Comparison of ENCODE assay signal across 13 mouse cellular contexts in the genomic region with DNA sequence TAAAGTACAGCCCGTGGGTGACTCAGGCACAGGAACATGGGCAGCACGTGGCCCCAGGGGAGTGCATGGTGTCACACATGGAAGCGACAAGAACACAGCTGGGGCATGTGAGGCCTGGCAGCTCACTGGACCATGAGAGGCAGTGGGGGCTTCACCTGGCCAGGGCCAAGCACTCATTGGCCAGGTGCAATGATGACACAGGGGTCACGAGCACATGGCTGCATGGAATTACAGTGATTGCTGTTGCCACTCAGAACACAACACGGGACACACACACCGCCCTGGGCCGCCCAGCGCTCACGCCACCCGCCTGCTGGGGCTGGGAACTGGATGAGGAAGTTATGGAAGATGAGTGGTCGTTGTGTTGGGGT. TPM values are rescaled to one million over a fixed set of nuclear protein-coding genes. Genes with fewer than 3 reads are reported as not detected.
DNase-seq lines count a peak whose midpoint lies in the region; ATAC-seq lines count a peak whose summit lies in the region.
"Had no signal": no experiment of that assay in that cellular context is flagged by ENCODE, and none has a peak within 500 bp of the region (broad histone marks: within the 10 kb centered on the region; RNA-seq: fewer than 3 reads in every experiment).

No protein-coding gene starts in this region.

- DNase-seq in heart, adult 9 months (ENCODE audit: low spot score in 2 of 2), result no peak
- no peak for DNase-seq in lung, postnatal 36 days
- DNase-seq in R1 (ENCODE audit: low read depth, low spot score), result peak; percentile 48
- DNase-seq in gastrocnemius, adult 18-20 months (ENCODE audit: low spot score), result no peak
- no peak for DNase-seq in left cerebral cortex, adult 18-20 months (ENCODE audit: low spot score in 2 of 2)
- DNase-seq: cerebellum, adult 11-12 months; gastrocnemius, adult 2 months had no signal

- peaks cover 23% of the 10 kb centered on the region for H3K4me1 ChIP-seq in heart, embryonic 16.5 days (ENCODE audit: control insufficient read depth, insufficient read depth, low read length)
- peaks cover 20% of the 10 kb centered on the region for H3K4me1 ChIP-seq in lung, embryonic 15.5 days

- 79% methylated on average over 11 of the region's 11 CpGs for WGBS in heart, embryonic 16.5 days
- WGBS in lung, embryonic 15.5 days, result 72% methylated on average over 11 of the region's 11 CpGs

- no peak overlapping the region for H3K4me3 ChIP-seq in heart, embryonic 16.5 days (ENCODE audit: low read length)
- no peak overlapping the region for H3K4me3 ChIP-seq in lung, embryonic 15.5 days
- H3K4me3 ChIP-seq: gastrocnemius, adult 2 months; left cerebral cortex, adult 2 months had no signal

- H3K9ac ChIP-seq in heart, embryonic 16.5 days (ENCODE audit: low read length), result no peak overlapping the region
- no peak overlapping the region for H3K9ac ChIP-seq in lung, embryonic 15.5 days

- H3K9me3 ChIP-seq in heart, embryonic 16.5 days (replicated peaks; ENCODE audit: control insufficient read depth, low read length), result 0 out of 2 replicates have a peak, but pooled peaks cover 2% of the 10 kb centered on the region
- no peaks in the 10 kb centered on the region for H3K9me3 ChIP-seq in lung, embryonic 15.5 days
- H3K9me3 ChIP-seq: G1E had no signal

- no peak overlapping the region for H3K4me2 ChIP-seq in heart, embryonic 16.5 days (ENCODE audit: low read depth, low read length)
- no peak overlapping the region for H3K4me2 ChIP-seq in lung, embryonic 15.5 days

- H3K27ac ChIP-seq in heart, embryonic 16.5 days (ENCODE audit: low read length), result peak overlapping the region; percentile 56
- peak overlapping the region; percentile 78 for H3K27ac ChIP-seq in lung, embryonic 15.5 days
- H3K27ac ChIP-seq: gastrocnemius, adult 2 months; left cerebral cortex, adult 2 months had no signal

- no peak for ATAC-seq in heart, embryonic 16.5 days (replicated peaks; ENCODE audit: extremely low read depth, insufficient read depth, low FRiP score)
- ATAC-seq in lung, embryonic 15.5 days (ENCODE audit: borderline replicate concordance, extremely low read depth, low FRiP score, low TSS enrichment), result peak; percentile 17; the same call in 1 of the 2 replicates
- peak; percentile 17 for ATAC-seq in neutrophil, adult 5-6 weeks (ENCODE audit: extremely low read depth, insufficient number of reproducible peaks, low FRiP score, poor library complexity, severe bottlenecking)
- ATAC-seq: inflammation-experienced regulatory T-cells, adult 6 months had no signal

- peaks cover 26% of the 10 kb centered on the region for H3K36me3 ChIP-seq in heart, embryonic 16.5 days (ENCODE audit: control insufficient read depth, insufficient read depth)
- H3K36me3 ChIP-seq in lung, embryonic 15.5 days, result peaks cover 34% of the 10 kb centered on the region

- H3K27me3 ChIP-seq in heart, embryonic 16.5 days (ENCODE audit: control insufficient read depth, insufficient read depth, low read length), result no peaks in the 10 kb centered on the region
- no peaks in the 10 kb centered on the region for H3K27me3 ChIP-seq in lung, embryonic 15.5 days

RNA-seq across cellular contexts. Expression of a gene that starts 56.5 kb away (rescaled TPM):
- polyA plus RNA-seq in heart, embryonic 16.5 days (2015; fragmentation: Nextera tagmentation; extraction: Ambion mirVana), result 10.0 and 11.9 TPM in 2 replicates
- 5.2 and 6.3 TPM in 2 replicates for polyA plus RNA-seq in lung, embryonic 15.5 days (2015; fragmentation: Nextera tagmentation; extraction: Ambion mirVana)
- total RNA-seq in neutrophil, adult 5-6 weeks (2017), result 2.2 and 3.2 TPM in 2 replicates
- 10 to 100 TPM; 83.4 to 93.7 TPM for total RNA-seq in gastrocnemius, adult 18-20 months (2021)
- 1 to 10 TPM; 4.4 to 5.0 TPM for total RNA-seq in left cerebral cortex, adult 18-20 months (2021)

Comparison
In these comparisons a context has a peak if more than half of its experiments do, and no peak if none do; other contexts are left out.
1. RNA of a gene that starts 56.5 kb away (total RNA-seq): 83.4 to 93.7 TPM in gastrocnemius, adult 18-20 months; 4.4 to 5.0 TPM in left cerebral cortex, adult 18-20 months and 2.2 to 3.2 TPM in neutrophil, adult 5-6 weeks; every median in the first group is over 10 times any median in the second.